Mouse (Mus musculus) stomach, postnatal 0 days (tissue): ENCODE measurements around the gene Zc3h18. TPM values are rescaled to one million over a fixed set of nuclear protein-coding genes. Genes with fewer than 3 reads are reported as not detected.

Experiments used
- ATAC-seq: fragments of 200-750 bp; cut with Nextera tagmentation; 2 replicates; pipeline ENCODE4 v1.8.0; 2017; ENCODE audit not compliant: low FRiP score, low TSS enrichment
- DNase-seq: peaks from one replicate; pipeline ENCODE4 v3.0.0-alpha.2; 2016; ENCODE audit warnings: low spot score
- H3K27ac ChIP-seq: fragments of 300-500 bp; sonication (generic); replicated peaks from 2 replicates; pipeline ENCODE4 v1.5.1; 2014; ENCODE audit warnings: mild to moderate bottlenecking, control low read depth
- H3K27me3 ChIP-seq: fragments of 300-500 bp; sonication (generic); 2 replicates; pipeline ENCODE4 v1.6.1; 2014; ENCODE audit warnings: low read length; ENCODE audit not compliant: control insufficient read depth, insufficient read depth
- H3K36me3 ChIP-seq: fragments of 300-500 bp; sonication (generic); 2 replicates; pipeline ENCODE4 v1.6.1; 2014; ENCODE audit warnings: low read length, mixed read lengths; ENCODE audit not compliant: control insufficient read depth, insufficient read depth
- H3K4me1 ChIP-seq: fragments of 300-500 bp; sonication (generic); replicated peaks from 2 replicates; pipeline ENCODE4 v1.6.1; 2014; ENCODE audit warnings: antibody characterized with exemption; ENCODE audit not compliant: control insufficient read depth, insufficient read depth
- H3K4me2 ChIP-seq: fragments of 300-500 bp; sonication (generic); replicated peaks from 2 replicates; pipeline ENCODE4 v1.6.1; 2014; ENCODE audit warnings: low read depth, mild to moderate bottlenecking, control low read depth, moderate library complexity
- H3K4me3 ChIP-seq: fragments of 300-500 bp; sonication (generic); 2 replicates; pipeline ENCODE4 v1.5.1; 2014; ENCODE audit warnings: low read depth, low read length, control low read depth
- H3K9ac ChIP-seq: fragments of 300-500 bp; sonication (generic); 2 replicates; pipeline ENCODE4 v1.6.1; 2014; ENCODE audit warnings: mild to moderate bottlenecking, low read length, control low read depth, mixed read lengths
- H3K9me3 ChIP-seq: fragments of 300-500 bp; sonication (generic); 2 replicates; pipeline ENCODE4 v1.6.1; 2016; ENCODE audit warnings: low read length; ENCODE audit not compliant: control insufficient read depth
- CTCF ChIP-seq: IDR thresholded peaks from 2 replicates; pipeline ENCODE4 v1.5.1; 2016; ENCODE audit warnings: antibody characterized with exemption, low read depth, mild to moderate bottlenecking, moderate library complexity
- EP300 ChIP-seq: optimal IDR thresholded peaks from 2 replicates; pipeline ENCODE3; 2016; ENCODE audit warnings: antibody characterized with exemption
- WGBS: fragments of 180-500 bp; shearing (Covaris S2); extraction: QIAGEN DNeasy Blood & Tissue Kit; methylation state at CpG from one replicate; pipeline ENCODE4 v1.1.7; 2014; 5-methylcytosine and 5-hydroxymethylcytosine counted together
- polyA plus RNA-seq: library from polyadenylated mRNA; unstranded; fragments of >200 nt; fragmentation: Nextera tagmentation; extraction: Ambion mirVana; gene quantifications from 2 replicates; pipeline ENCODE4 v1.2.1, GENCODE M21; 2015

The Zc3h18 gene
- polyA plus RNA-seq, 1 experiment from 2014 or later: 19.4 TPM

GRCm38 (mm10) chr8:122332753-122333506 is 43.5 kb upstream of the Zc3h18 start:
- Histone ChIP-seq H3K27ac (no peak overlapping the region), H3K36me3 (peaks cover 4% of the 10 kb centered on the region; the same call in 1 of the 2 replicates), H3K9me3 (no peaks in the 10 kb centered on the region), H3K4me1 (no peaks in the 10 kb centered on the region), H3K9ac (no peak overlapping the region), H3K4me2 (no peak overlapping the region), H3K27me3 (no peaks in the 10 kb centered on the region; the same call in 1 of the 2 replicates), H3K4me3 (no peak overlapping the region)
- WGBS: 61% methylated on average over 6 of the region's 6 CpGs
- TF ChIP-seq CTCF (peak; percentile 97), EP300 (no peak)
- ATAC-seq: peak; percentile 11; the same call in 1 of the 2 replicates
- DNase-seq: peak; percentile 86

DNA sequence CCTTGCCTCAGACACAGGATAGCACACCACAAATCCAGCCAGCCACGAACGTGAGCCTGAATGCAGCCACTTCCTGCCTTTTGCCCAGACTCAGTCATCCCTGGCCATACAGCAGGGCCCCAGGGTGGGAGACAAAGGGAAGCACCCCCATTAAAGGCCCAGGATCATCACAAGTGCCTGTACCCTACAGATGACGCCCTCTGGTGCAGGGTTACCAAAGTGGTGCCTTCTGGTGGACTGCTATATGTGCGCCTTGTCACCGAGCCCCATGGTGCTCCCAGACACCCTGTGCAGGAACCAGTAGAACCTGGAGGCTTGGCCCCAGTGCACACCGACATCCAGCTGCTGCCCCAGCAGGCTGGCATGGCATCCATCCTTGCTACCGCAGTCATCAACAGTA is 42.9 kb upstream of the Zc3h18 start:
- H3K4me1 ChIP-seq: no peaks in the 10 kb centered on the region
- H3K4me2 ChIP-seq: no peak overlapping the region
- TF ChIP-seq EP300 (no peak), CTCF (no peak)
- H3K9ac ChIP-seq: no peak overlapping the region
- H3K36me3 ChIP-seq: peaks cover 4% of the 10 kb centered on the region; the same call in 1 of the 2 replicates
- H3K27me3 ChIP-seq: no peaks in the 10 kb centered on the region; the same call in 1 of the 2 replicates
- H3K4me3 ChIP-seq: no peak overlapping the region
- 90% methylated on average over 7 of the region's 7 CpGs for WGBS
- H3K9me3 ChIP-seq: no peaks in the 10 kb centered on the region
- no peak for ATAC-seq
- H3K27ac ChIP-seq: no peak overlapping the region
- DNase-seq: no peak

DNA sequence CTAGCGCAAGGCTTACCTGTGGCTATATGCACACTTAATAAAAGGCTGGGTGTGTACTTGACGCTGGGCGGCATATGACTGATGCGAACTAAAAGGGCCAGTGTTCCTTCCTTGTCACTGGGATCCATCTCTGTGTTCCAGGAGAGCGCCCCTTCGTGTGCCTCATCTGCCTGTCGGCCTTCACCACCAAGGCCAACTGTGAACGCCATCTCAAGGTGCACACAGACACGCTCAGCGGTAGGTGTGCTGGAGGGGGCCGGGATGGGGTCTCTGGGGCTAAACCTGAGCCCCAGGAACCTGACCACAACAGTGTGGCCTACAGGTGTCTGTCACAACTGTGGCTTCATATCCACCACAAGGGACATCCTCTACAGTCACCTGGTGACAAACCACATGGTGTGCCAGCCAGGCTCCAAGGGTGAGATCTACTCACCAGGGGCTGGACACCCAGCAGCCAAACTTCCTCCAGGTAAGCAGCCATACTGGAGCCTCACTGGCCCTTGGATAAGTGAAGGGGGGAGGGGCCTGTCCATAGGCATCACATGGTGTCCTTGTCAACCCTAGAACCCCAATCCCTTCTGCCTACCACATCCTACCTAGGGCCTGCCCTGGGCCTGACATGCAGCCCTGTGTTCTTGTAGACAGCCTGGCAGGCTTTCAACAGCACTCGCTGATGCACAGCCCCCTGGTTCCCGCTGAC is 41.5 kb upstream of the Zc3h18 start:
- TF ChIP-seq CTCF (no peak), EP300 (no peak)
- H3K36me3 ChIP-seq: peaks cover 4% of the 10 kb centered on the region; the same call in 1 of the 2 replicates
- WGBS: 92% methylated on average over 13 of the region's 13 CpGs
- no peak overlapping the region for H3K27ac ChIP-seq
- no peak for ATAC-seq
- H3K9ac ChIP-seq: no peak overlapping the region
- H3K4me3 ChIP-seq: no peak overlapping the region
- no peaks in the 10 kb centered on the region for H3K9me3 ChIP-seq
- no peaks in the 10 kb centered on the region for H3K4me1 ChIP-seq
- H3K27me3 ChIP-seq: no peaks in the 10 kb centered on the region; the same call in 1 of the 2 replicates
- no peak for DNase-seq
- no peak overlapping the region for H3K4me2 ChIP-seq

- no peaks in the 10 kb centered on the region for H3K4me1 ChIP-seq
- peaks cover 4% of the 10 kb centered on the region; the same call in 1 of the 2 replicates for H3K36me3 ChIP-seq
- ATAC-seq (0 out of 2 replicates have a peak, but pooled peaks have one; percentile 15), DNase-seq (no peak)
- H3K4me2 ChIP-seq: peak overlapping the region; percentile 78
- H3K27me3 ChIP-seq: no peaks in the 10 kb centered on the region; the same call in 1 of the 2 replicates
- H3K27ac ChIP-seq: no peak overlapping the region
- H3K9me3 ChIP-seq: no peaks in the 10 kb centered on the region
- peak overlapping the region; percentile 47 for H3K4me3 ChIP-seq
- 26% methylated on average over 56 of the region's 57 CpGs for WGBS
- H3K9ac ChIP-seq: peak overlapping the region; percentile 23; the same call in 1 of the 2 replicates
- TF ChIP-seq EP300 (no peak), CTCF (no peak)
Observed at GRCm38 (mm10) chr8:122335638-122336250, 40.7 kb upstream of the Zc3h18 start.

GRCm38 (mm10) chr8:122336251-122336910 is 40.0 kb upstream of the Zc3h18 start:
- H3K9me3 ChIP-seq: no peaks in the 10 kb centered on the region
- H3K27ac ChIP-seq: no peak overlapping the region
- peaks cover 4% of the 10 kb centered on the region; the same call in 1 of the 2 replicates for H3K36me3 ChIP-seq
- TF ChIP-seq CTCF: no peak; the same call in 1 of the 2 replicates
- TF ChIP-seq EP300: no peak
- ATAC-seq (peak; percentile 28; the same call in 1 of the 2 replicates), DNase-seq (peak; percentile 64)
- no peaks in the 10 kb centered on the region; the same call in 1 of the 2 replicates for H3K27me3 ChIP-seq
- H3K4me1 ChIP-seq: no peaks in the 10 kb centered on the region
- H3K9ac ChIP-seq: peak overlapping the region; percentile 23; the same call in 1 of the 2 replicates
- peak overlapping the region; percentile 78 for H3K4me2 ChIP-seq
- peak overlapping the region; percentile 47 for H3K4me3 ChIP-seq
- WGBS: 27% methylated on average over 64 of the region's 81 CpGs
